Mouse (Mus musculus): ENCODE measurements around the gene Hat1. TPM values are rescaled to one million over a fixed set of nuclear protein-coding genes. Genes with fewer than 3 reads are reported as not detected.

The Hat1 gene
- polyA plus RNA-seq, 1 experiment from 2014 or later: 156 TPM

GRCm38 (mm10) chr2:71453161-71453916, 64.6 kb downstream of the Hat1 start, which contains the start of gene Metap1d:
Gene Metap1d (plus strand): TSS chr2:71453276.
- Histone ChIP-seq H3K4me2 (peak within 1 kb of the TSS; percentile 86), H3K9ac (peak within 1 kb of the TSS; percentile 65), H3K9me3 (replicated peaks) (no peaks in the 10 kb centered on the region), H3K27ac (peak within 1 kb of the TSS; percentile 65; the same call in 1 of the 2 replicates), H3K4me3 (peak within 1 kb of the TSS; percentile 62), H3K4me1 (peaks cover 17% of the 10 kb centered on the region), H3K27me3 (0 out of 2 replicates have a peak, but pooled peaks cover 2% of the 10 kb centered on the region), H3K36me3 (ENCODE audit: poor library complexity, severe bottlenecking) (no peaks in the 10 kb centered on the region)
- peak; percentile 97 for ATAC-seq
- WGBS: under 1% methylated on average over 61 of the region's 61 CpGs

GRCm38 (mm10) chr2:71453917-71454260, 65.1 kb downstream of the Hat1 start:
- peak overlapping the region; percentile 62 for H3K4me3 ChIP-seq
- peak overlapping the region; percentile 65; the same call in 1 of the 2 replicates for H3K9ac ChIP-seq
- WGBS: 46% methylated on average over 4 of the region's 4 CpGs
- no peaks in the 10 kb centered on the region for H3K9me3 ChIP-seq (replicated peaks)
- H3K36me3 ChIP-seq (ENCODE audit: poor library complexity, severe bottlenecking): no peaks in the 10 kb centered on the region
- no peak for ATAC-seq
- H3K4me2 ChIP-seq: peak overlapping the region; percentile 86
- peaks cover 17% of the 10 kb centered on the region for H3K4me1 ChIP-seq
- 0 out of 2 replicates have a peak, but pooled peaks cover 2% of the 10 kb centered on the region for H3K27me3 ChIP-seq
- H3K27ac ChIP-seq: no peak overlapping the region

GRCm38 (mm10) chr2:71458624-71459023, 69.9 kb downstream of the Hat1 start:
- Histone ChIP-seq H3K9ac (no peak overlapping the region), H3K36me3 (ENCODE audit: poor library complexity, severe bottlenecking) (no peaks in the 10 kb centered on the region), H3K4me1 (peaks cover 10% of the 10 kb centered on the region), H3K27ac (no peak overlapping the region), H3K4me2 (no peak overlapping the region), H3K27me3 (no peaks in the 10 kb centered on the region), H3K9me3 (replicated peaks) (no peaks in the 10 kb centered on the region), H3K4me3 (no peak overlapping the region)
- no peak for ATAC-seq
- 58% methylated on average over 13 of the region's 13 CpGs for WGBS

- no peak for ATAC-seq
- 91% methylated on average over 1 of the region's 1 CpGs for WGBS
- no peak overlapping the region for H3K27ac ChIP-seq
- no peak overlapping the region for H3K4me2 ChIP-seq
- no peak overlapping the region for H3K9ac ChIP-seq
- 0 out of 2 replicates have a peak, but pooled peaks cover 4% of the 10 kb centered on the region for H3K4me1 ChIP-seq
- no peaks in the 10 kb centered on the region for H3K9me3 ChIP-seq (replicated peaks)
- no peak overlapping the region for H3K4me3 ChIP-seq
- no peaks in the 10 kb centered on the region for H3K27me3 ChIP-seq
- no peaks in the 10 kb centered on the region for H3K36me3 ChIP-seq (ENCODE audit: poor library complexity, severe bottlenecking)
Measured at GRCm38 (mm10) chr2:71459659-71460058, 70.9 kb downstream of the Hat1 start.

GRCm38 (mm10) chr2:71461139-71461538, 72.4 kb downstream of the Hat1 start:
- Histone ChIP-seq H3K9me3 (replicated peaks) (no peaks in the 10 kb centered on the region), H3K36me3 (ENCODE audit: poor library complexity, severe bottlenecking) (no peaks in the 10 kb centered on the region), H3K27me3 (no peaks in the 10 kb centered on the region), H3K4me3 (no peak overlapping the region), H3K4me1 (peaks cover 8% of the 10 kb centered on the region), H3K27ac (no peak overlapping the region), H3K4me2 (no peak overlapping the region), H3K9ac (no peak overlapping the region)
- 76% methylated on average over 6 of the region's 6 CpGs for WGBS
- ATAC-seq: no peak

GRCm38 (mm10) chr2:71461589-71461988, 72.8 kb downstream of the Hat1 start:
- no peak overlapping the region for H3K9ac ChIP-seq
- ATAC-seq: no peak
- no peak overlapping the region for H3K27ac ChIP-seq
- no peaks in the 10 kb centered on the region for H3K36me3 ChIP-seq (ENCODE audit: poor library complexity, severe bottlenecking)
- no peaks in the 10 kb centered on the region for H3K27me3 ChIP-seq
- H3K4me3 ChIP-seq: no peak overlapping the region
- H3K9me3 ChIP-seq (replicated peaks): no peaks in the 10 kb centered on the region
- H3K4me2 ChIP-seq: no peak overlapping the region
- H3K4me1 ChIP-seq: peaks cover 9% of the 10 kb centered on the region
- 76% methylated on average over 7 of the region's 7 CpGs for WGBS

- no peak overlapping the region for H3K9ac ChIP-seq
- peaks cover 11% of the 10 kb centered on the region for H3K4me1 ChIP-seq
- no peak overlapping the region for H3K4me3 ChIP-seq
- H3K9me3 ChIP-seq (replicated peaks): no peaks in the 10 kb centered on the region
- 91% methylated on average over 4 of the region's 4 CpGs for WGBS
- no peak overlapping the region for H3K4me2 ChIP-seq
- H3K27me3 ChIP-seq: no peaks in the 10 kb centered on the region
- H3K27ac ChIP-seq: no peak overlapping the region
- no peaks in the 10 kb centered on the region for H3K36me3 ChIP-seq (ENCODE audit: poor library complexity, severe bottlenecking)
- ATAC-seq: no peak
Measured at GRCm38 (mm10) chr2:71462066-71462465, 73.3 kb downstream of the Hat1 start.

- no peak overlapping the region for H3K4me2 ChIP-seq
- 74% methylated on average over 3 of the region's 3 CpGs for WGBS
- no peaks in the 10 kb centered on the region for H3K36me3 ChIP-seq (ENCODE audit: poor library complexity, severe bottlenecking)
- no peaks in the 10 kb centered on the region for H3K27me3 ChIP-seq
- no peak overlapping the region for H3K27ac ChIP-seq
- peaks cover 11% of the 10 kb centered on the region for H3K4me1 ChIP-seq
- no peak overlapping the region for H3K9ac ChIP-seq
- no peak overlapping the region for H3K4me3 ChIP-seq
- H3K9me3 ChIP-seq (replicated peaks): no peaks in the 10 kb centered on the region
- no peak for ATAC-seq
Measured at GRCm38 (mm10) chr2:71462553-71462952, 73.8 kb downstream of the Hat1 start.

GRCm38 (mm10) chr2:71466103-71466502, 77.3 kb downstream of the Hat1 start:
- Histone ChIP-seq H3K27me3 (no peaks in the 10 kb centered on the region), H3K9me3 (replicated peaks) (no peaks in the 10 kb centered on the region), H3K4me2 (no peak overlapping the region), H3K36me3 (ENCODE audit: poor library complexity, severe bottlenecking) (no peaks in the 10 kb centered on the region), H3K27ac (no peak overlapping the region), H3K4me1 (peaks cover 8% of the 10 kb centered on the region), H3K9ac (no peak overlapping the region), H3K4me3 (no peak overlapping the region)
- WGBS: 11% methylated on average over 5 of the region's 6 CpGs
- no peak for ATAC-seq

- H3K4me2 ChIP-seq: no peak overlapping the region
- H3K27ac ChIP-seq: no peak overlapping the region
- H3K4me3 ChIP-seq: no peak overlapping the region
- H3K27me3 ChIP-seq: no peaks in the 10 kb centered on the region
- H3K36me3 ChIP-seq (ENCODE audit: poor library complexity, severe bottlenecking): no peaks in the 10 kb centered on the region
- 61% methylated on average over 11 of the region's 11 CpGs for WGBS
- no peak for ATAC-seq
- no peak overlapping the region for H3K9ac ChIP-seq
- H3K4me1 ChIP-seq: peaks cover 8% of the 10 kb centered on the region
- no peaks in the 10 kb centered on the region for H3K9me3 ChIP-seq (replicated peaks)
Measured at GRCm38 (mm10) chr2:71466861-71467450, 78.2 kb downstream of the Hat1 start.

- no peak overlapping the region for H3K9ac ChIP-seq
- no peaks in the 10 kb centered on the region for H3K9me3 ChIP-seq (replicated peaks)
- H3K27me3 ChIP-seq: no peaks in the 10 kb centered on the region
- no peak for ATAC-seq
- H3K27ac ChIP-seq: no peak overlapping the region
- no peaks in the 10 kb centered on the region for H3K36me3 ChIP-seq (ENCODE audit: poor library complexity, severe bottlenecking)
- WGBS: 90% methylated on average over 6 of the region's 6 CpGs
- no peak overlapping the region for H3K4me3 ChIP-seq
- H3K4me2 ChIP-seq: no peak overlapping the region
- H3K4me1 ChIP-seq: peaks cover 12% of the 10 kb centered on the region
Measured at GRCm38 (mm10) chr2:71471094-71471493, 82.3 kb downstream of the Hat1 start.

- peaks cover 8% of the 10 kb centered on the region for H3K4me1 ChIP-seq
- 74% methylated on average over 7 of the region's 7 CpGs for WGBS
- H3K9me3 ChIP-seq (replicated peaks): no peaks in the 10 kb centered on the region; the same call in 1 of the 2 replicates
Measured at GRCm38 (mm10) chr2:71473830-71474229, 85.1 kb downstream of the Hat1 start.

More at GRCm38 (mm10) chr2:71473830-71474229, 85.1 kb downstream of the Hat1 start:
- H3K27ac ChIP-seq: no peak overlapping the region
- H3K4me3 ChIP-seq: no peak overlapping the region
- ATAC-seq: no peak
- H3K27me3 ChIP-seq: no peaks in the 10 kb centered on the region
- H3K4me2 ChIP-seq: no peak overlapping the region
- no peak overlapping the region for H3K9ac ChIP-seq
- H3K36me3 ChIP-seq (ENCODE audit: poor library complexity, severe bottlenecking): no peaks in the 10 kb centered on the region

Measured in forebrain, embryonic 13.5 days (tissue).